Mouse (Mus musculus) C2C12 (cell line): Measurements from ENCODE around the gene Kdm8.
"Not testable (repeated sequence)": the region's sequence is repeated elsewhere in the genome, so short reads cannot be mapped to it uniquely, and the experiment has no call there.

ENCODE experiments used
- CTCF ChIP-seq: IDR thresholded peaks from one replicate; pipeline ENCODE4 v1.5.1; 2011; ENCODE audit not compliant: control insufficient read depth, insufficient read depth, insufficient read length
- USF1 ChIP-seq: IDR thresholded peaks from one replicate; pipeline ENCODE4 v1.6.1; 2011; ENCODE audit warnings: low read depth, mild to moderate bottlenecking, control low read depth, moderate library complexity

- not testable (repeated sequence) for TF ChIP-seq CTCF, USF1
Observed at GRCm38 (mm10) chr7:125428816-125429500, 15.5 kb upstream of the Kdm8 start.
